Mouse (Mus musculus) megakaryocyte progenitor cell, adult 5-6 weeks (primary cell): Measurements from ENCODE around the gene Cpne5. TPM values are rescaled to one million over a fixed set of nuclear protein-coding genes. Genes with fewer than 3 reads are reported as not detected.
A peak's percentile ranks its signal among the peaks of the same experiment; 100 is the strongest.
"Not testable (repeated sequence)": the region's sequence is repeated elsewhere in the genome, so short reads cannot be mapped to it uniquely, and the experiment has no call there.

ENCODE experiments used
- ATAC-seq: replicated peaks from 2 replicates; pipeline ENCODE4 v1.8.0; 2016; ENCODE audit warnings: mild to moderate bottlenecking, moderate TSS enrichment, inconsistent platforms; ENCODE audit not compliant: poor library complexity
- total RNA-seq, 2 experiments: library from RNA; stranded (forward) in 1 of 2; stranded (reverse) in 1 of 2; fragments of 157-497, 149-512 nt in 1 of 2; fragments of 200-1000 nt in 1 of 2; gene quantifications; 2 replicates each; pipeline versions ENCODE4 v1.2.3 to v1.2.4; 2015 to 2017

Cpne5 gene
- total RNA-seq (2015) (0.64 and 0.90 TPM in 2 replicates), total RNA-seq (2017) (0.96 and 3.5 TPM in 2 replicates)

DNA sequence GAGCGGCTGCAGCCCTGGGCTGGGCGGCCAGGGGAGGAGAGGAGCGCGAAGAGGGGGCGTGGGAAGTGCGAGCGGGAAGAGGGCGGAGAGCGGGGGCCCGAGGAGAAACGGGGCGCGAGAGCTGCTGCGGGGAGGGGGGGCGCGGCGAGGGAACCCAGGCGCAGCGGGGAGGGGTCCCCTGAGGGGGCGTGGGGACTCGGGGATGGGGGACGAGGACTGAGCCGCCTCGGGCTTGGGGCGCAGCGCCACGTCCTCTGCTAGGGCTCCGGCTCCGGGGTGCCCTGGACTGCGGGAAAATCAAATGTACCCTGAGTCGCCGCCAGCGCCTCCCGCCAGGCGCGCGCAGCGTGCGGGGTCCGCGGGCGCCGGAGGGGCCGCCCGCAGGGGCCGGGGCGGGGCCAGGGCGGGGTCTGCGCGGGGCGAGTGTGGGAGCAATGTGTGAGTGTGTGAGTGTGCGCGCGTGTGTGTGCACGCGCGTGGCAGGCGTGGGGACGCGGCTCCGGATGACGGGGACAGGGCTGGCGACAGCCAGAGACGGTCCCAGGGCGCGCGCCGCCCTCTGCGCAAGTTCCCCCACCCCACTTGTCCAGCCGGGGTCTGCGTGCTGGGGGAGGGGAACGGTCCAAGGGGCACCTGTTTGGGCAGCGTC is at the start of gene Cpne5:
TSS of gene Cpne5 (minus strand) at position 396 of the 649 bp plus-strand sequence.
- ATAC-seq: 0 out of 2 replicates have a peak, but pooled peaks have one; percentile 34

- ATAC-seq: no peak
Observed at GRCm38 (mm10) chr17:29282216-29282952, 44.4 kb upstream of the Cpne5 start.

- no peak for ATAC-seq
Observed at GRCm38 (mm10) chr17:29281541-29281940, 43.6 kb upstream of the Cpne5 start.

DNA sequence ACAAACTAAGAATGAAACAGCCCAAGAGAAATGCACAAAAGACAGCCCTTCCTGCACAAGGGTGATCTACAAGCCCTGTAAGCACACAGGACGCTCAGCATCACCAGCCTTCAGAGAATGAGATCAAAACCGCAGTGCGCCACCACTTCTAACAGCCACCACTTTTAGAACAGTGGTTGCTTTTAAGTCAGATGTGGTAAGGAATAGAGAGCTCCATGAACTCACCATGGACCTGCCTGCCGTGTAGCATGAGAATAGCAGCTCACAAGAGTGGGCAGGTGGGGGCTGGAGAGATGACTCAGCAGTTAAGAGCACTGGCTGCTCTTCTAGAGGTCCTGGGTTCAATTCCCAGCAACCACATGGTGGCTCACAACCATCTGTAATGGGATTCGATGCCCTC is 42.5 kb upstream of the Cpne5 start:
- ATAC-seq: no peak

DNA sequence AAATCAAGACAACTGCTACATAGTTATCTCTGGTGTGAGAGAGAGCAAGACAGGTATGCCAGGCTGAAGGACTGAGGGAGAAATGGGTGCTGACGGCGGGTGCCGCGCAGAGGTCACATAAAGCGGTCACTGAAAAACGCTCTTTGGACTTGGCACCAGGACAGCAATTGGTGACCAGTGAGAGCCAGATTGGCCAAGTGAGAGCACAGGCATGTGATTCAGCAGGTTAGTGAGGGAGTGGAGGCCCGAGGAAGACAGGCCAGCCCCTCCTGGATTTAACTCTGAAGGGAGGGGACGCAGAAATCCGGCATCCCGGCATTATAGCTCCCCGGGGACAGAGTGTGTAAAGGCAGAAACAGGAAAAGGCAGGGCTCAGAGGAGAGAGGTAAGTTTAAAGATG is 35.9 kb upstream of the Cpne5 start:
- ATAC-seq: no peak

- ATAC-seq: no peak
Observed at GRCm38 (mm10) chr17:29273156-29273555, 35.2 kb upstream of the Cpne5 start.

GRCm38 (mm10) chr17:29270148-29270698 is 32.3 kb upstream of the Cpne5 start:
- no peak for ATAC-seq

DNA sequence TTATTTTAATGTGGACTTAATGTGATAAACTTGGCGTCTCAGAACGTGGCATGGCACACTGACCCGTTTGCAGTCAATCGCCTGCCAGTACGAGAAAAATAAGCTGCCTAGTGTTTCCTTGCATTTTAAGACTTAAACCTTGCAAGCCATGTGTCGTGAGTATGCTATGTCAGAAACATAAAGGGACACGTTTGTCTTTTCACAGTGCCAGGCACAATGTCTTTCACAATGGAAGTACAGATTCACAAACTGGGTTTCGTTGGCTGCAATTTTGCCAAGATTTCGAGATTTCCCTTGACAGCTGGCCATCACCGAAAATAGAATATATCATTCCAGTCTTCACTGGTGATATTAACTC is 31.4 kb upstream of the Cpne5 start:
- no peak for ATAC-seq

GRCm38 (mm10) chr17:29268682-29269348 is 30.8 kb upstream of the Cpne5 start, which contains the start of gene BC004004:
Gene BC004004 (plus strand): TSS chr17:29268788.
- ATAC-seq: peak; percentile 89

GRCm38 (mm10) chr17:29267931-29268681 is 30.1 kb upstream of the Cpne5 start:
- ATAC-seq: no peak

DNA sequence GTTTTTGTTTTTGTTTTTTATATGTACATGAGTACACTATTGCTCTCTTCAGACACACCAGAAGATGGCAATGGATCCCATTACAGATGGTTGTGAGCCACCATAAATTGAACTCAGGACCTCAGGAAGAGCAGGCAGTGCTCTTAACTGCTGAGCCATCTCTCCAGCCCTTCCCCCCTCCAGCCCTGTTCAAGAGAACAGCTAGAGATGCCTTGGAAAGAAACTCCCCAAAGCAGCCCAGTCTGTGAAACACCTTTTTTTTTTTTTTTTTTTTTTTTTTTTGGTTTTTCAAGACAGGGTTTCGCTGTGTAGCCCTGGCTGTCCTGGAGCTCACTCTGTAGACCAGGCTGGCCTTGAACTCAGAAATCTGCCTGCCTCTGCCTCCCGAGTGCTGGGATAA is 29.1 kb upstream of the Cpne5 start:
- not testable (repeated sequence) for ATAC-seq

DNA sequence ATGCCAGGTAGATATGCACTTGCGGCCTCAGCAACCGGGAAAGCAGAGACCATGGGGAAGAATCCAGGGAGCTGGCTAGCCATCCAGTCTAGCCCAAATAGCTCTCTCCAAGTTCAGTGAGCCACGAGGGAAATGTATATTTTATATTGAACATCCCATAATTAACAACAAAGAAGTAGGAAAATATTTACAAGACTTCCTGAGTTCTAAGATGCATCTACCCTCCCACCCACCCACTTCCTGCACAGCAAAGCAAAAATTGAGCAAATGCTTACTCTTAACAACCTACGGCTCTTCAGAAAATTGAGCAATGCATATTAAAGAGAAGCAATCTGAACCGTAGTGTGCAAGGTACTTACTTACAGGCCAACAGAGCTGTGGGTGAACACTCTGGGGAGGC is 26.8 kb upstream of the Cpne5 start:
- ATAC-seq: no peak

DNA sequence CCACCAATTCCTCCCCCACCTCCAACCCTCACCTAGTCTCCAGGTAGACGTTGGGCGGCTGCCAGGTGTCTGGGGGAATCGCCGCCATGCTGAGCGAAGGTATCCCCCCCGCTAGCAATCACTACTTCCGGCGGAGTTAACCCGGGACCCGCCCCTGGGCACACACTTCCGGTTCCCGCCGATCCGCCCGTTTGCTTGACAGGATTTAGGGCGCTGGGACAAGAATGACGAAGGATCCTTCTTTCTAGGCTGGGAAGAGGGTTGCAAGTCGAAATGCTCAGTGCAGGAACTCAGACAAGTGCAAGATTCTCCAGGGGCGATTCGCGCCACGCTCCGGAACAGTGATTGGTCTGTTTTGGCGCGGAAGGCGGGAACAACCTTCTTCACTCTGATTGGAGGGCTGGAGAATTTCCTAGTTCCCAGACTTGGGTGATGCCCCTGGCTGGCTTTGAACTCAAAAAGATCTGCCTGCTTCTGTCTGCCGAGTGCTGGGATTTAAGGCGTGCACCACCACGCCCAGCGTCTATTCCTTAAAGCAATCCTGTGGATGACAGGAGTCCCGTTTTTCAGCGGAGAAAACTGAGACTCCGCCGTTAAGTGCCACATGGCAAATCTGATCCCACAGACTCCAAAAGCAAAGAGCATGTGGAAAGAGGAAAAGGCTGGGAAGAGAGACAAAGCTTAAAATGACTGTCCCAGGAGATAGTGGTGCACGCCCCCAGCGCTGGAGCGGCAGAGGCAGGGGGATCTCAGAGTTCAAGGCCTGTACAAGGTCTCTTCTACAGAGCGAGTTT is 26.1 kb upstream of the Cpne5 start, which contains the start of gene Ppil1:
TSS of gene Ppil1 (minus strand) at position 347 of the 794 bp plus-strand sequence.
- ATAC-seq: peak; percentile 56

DNA sequence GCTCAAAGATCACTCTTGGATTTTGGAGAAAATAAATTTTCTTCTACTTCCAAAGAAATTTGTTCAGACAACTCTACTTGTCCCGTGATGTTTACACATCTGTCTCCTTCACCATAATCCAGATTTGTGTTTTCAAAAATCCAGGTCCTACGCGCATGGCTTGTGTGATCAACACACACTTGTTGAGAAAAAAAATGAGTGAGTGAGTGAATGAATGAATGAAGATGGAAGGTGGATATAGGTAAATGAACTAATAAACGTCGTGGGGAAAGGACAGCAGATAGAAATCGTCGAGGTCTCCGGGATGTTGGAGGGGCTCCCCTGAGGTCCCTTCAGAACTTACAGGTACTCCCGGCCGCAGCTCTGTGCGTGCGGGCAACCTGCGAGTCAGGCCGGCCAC is 25.4 kb upstream of the Cpne5 start:
- peak; percentile 1; the same call in 1 of the 2 replicates for ATAC-seq

GRCm38 (mm10) chr17:29262259-29262649 is 24.3 kb upstream of the Cpne5 start:
- ATAC-seq: no peak

DNA sequence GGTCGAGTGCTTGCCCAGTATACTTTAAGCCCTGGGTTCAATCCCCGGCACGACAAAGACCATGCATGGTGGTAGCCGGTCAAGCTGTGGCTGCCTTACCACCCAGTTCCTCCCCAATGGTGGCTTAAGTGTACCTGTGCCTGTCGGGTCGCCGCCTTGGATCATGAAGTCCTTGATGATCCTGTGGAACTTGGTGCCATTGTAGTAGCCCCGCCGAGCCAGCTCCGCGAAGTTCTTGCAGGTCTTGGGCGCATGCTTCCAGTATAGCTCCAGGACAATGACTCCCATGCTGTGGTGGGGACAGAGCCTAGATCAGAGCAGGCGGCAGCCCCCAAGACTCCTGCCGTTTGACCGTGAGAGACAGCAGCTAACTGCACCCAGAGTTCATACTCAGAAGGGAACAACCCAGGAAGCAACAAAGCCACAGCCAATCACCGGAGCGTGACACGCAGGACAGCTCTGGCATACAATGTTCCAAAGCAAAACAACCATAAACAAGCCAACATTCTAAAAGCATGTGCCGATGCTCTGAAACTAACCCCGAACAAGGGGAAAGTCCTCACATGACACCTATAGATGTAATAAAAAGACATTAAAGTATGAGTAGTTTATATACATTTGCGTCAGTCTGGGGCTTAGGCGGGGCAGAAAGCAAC is 23.8 kb upstream of the Cpne5 start:
- ATAC-seq: no peak

- no peak for ATAC-seq
Observed at GRCm38 (mm10) chr17:29260501-29260900, 22.5 kb upstream of the Cpne5 start.

DNA sequence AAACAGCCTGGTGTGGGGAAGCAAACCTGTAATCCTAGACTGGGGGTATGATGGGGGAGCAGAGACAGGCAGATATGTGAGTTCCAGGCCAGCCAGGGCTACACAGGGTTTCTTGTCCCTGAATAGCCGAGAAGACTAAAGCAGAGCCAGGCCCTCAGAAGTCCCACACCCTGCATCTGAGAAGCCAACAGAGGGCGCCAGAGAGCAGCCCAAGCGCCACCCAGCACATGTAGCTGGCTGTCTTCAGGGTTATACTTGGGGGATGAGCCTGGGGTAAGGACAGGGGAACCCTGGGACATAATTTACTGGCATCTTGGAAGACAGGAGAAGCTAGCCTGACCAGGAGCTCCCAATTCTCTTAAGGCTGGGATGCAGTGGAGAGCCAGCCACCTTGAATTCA is 21.5 kb upstream of the Cpne5 start:
- ATAC-seq: peak; percentile 81

DNA sequence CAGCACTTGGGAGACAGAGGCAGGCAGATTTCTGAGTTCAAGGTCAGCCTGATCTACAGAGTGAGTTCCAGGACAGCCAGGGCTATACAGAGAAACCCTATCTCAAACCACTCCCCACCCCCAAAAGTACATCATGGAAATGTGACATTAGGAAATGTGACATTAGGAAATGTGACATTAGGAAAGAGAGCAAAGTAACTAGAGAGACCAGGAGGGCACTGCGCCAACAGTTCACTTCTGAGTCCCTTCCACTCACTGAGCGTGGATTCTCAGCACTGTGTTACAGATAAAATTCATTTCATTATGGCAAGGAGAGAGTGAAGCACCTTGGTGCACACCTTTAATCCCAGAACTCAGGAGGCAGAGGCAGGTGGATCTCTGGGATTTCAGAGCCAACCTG is 21.0 kb upstream of the Cpne5 start:
- no peak for ATAC-seq
